Mouse (Mus musculus): ENCODE measurements around the gene Grb14.

- TF ChIP-seq CTCF (IDR thresholded peaks at IDR 0.05; ENCODE audit: borderline replicate concordance, extremely low read depth, insufficient read depth, insufficient read length), result no peak
- no peak for TF ChIP-seq POLR2A (IDR thresholded peaks at IDR 0.05; ENCODE audit: borderline replicate concordance, extremely low read depth, insufficient read depth, insufficient read length, poor library complexity, severe bottlenecking)
These were observed 37.0 kb downstream of the Grb14 start for GRCm38 (mm10) chr2:64987782-64988181.
